Mouse (Mus musculus) ES-E14 (cell line): ENCODE results near the gene Nt5m. TPM values are rescaled to one million over a fixed set of nuclear protein-coding genes. Genes with fewer than 3 reads are reported as not detected.

ENCODE experiments used
- DNase-seq: peaks from one replicate; pipeline ENCODE4 v3.0.0-alpha.2; 2013; ENCODE audit warnings: low read depth, low spot score
- H3K27ac ChIP-seq: 2 replicates; pipeline ENCODE4 v1.5.1; 2012; ENCODE audit warnings: low read depth, mild to moderate bottlenecking, low read length, moderate library complexity, mixed read lengths; ENCODE audit not compliant: poor library complexity, insufficient read depth, severe bottlenecking
- H3K36me3 ChIP-seq: 2 replicates; pipeline ENCODE4 v1.6.1; 2012; ENCODE audit warnings: mild to moderate bottlenecking, low read length, moderate library complexity, mixed read lengths; ENCODE audit not compliant: control insufficient read depth, poor library complexity, insufficient read depth, severe bottlenecking
- H3K4me1 ChIP-seq, 2 experiments: fragments of 150-350 bp in 1 of 2; sonication (generic) in 1 of 2; 2 replicates each; pipeline ENCODE4 v1.6.1; 2012; ENCODE audit warnings: low read length in 2 of 2, mild to moderate bottlenecking in 1 of 2, mixed read lengths in 1 of 2; ENCODE audit not compliant: control insufficient read depth in 2 of 2, insufficient read depth in 2 of 2, poor library complexity in 1 of 2
- H3K4me3 ChIP-seq, 2 experiments: fragments of 150-350 bp in 1 of 2; sonication (generic) in 1 of 2; 2 replicates each; pipeline ENCODE4 v1.5.1; 2012; ENCODE audit warnings: low read length in 2 of 2, low read depth in 1 of 2, mild to moderate bottlenecking in 1 of 2, mixed read lengths in 1 of 2; ENCODE audit not compliant: insufficient read depth in 1 of 2, poor library complexity in 1 of 2, severe bottlenecking in 1 of 2
- H3K9ac ChIP-seq: 2 replicates; pipeline ENCODE4 v1.6.1; 2012; ENCODE audit warnings: low read depth, mild to moderate bottlenecking, low read length, mixed read lengths; ENCODE audit not compliant: poor library complexity, insufficient read depth, severe bottlenecking
- H3K9me3 ChIP-seq: fragments of 150-350 bp; sonication (generic); 2 replicates; pipeline ENCODE4 v1.6.1; 2012; ENCODE audit warnings: low read depth, mild to moderate bottlenecking, low read length; ENCODE audit not compliant: control insufficient read depth, insufficient read depth
- CHD2 ChIP-seq: IDR thresholded peaks from 2 replicates; pipeline ENCODE4 v1.6.1; 2014; ENCODE audit warnings: mild to moderate bottlenecking, low read depth, low read length, inconsistent platforms
- HCFC1 ChIP-seq: IDR thresholded peaks from 2 replicates; pipeline ENCODE4 v1.6.1; 2012; ENCODE audit warnings: low read length, inconsistent platforms, borderline replicate concordance; ENCODE audit not compliant: insufficient read depth
- MAFK ChIP-seq: IDR thresholded peaks from 2 replicates; pipeline ENCODE4 v1.6.1; 2014; ENCODE audit warnings: mild to moderate bottlenecking, low read depth, low read length, inconsistent platforms; ENCODE audit not compliant: insufficient read depth
- ZC3H11A ChIP-seq: IDR thresholded peaks from 2 replicates; pipeline ENCODE4 v1.6.1; 2012; ENCODE audit warnings: low read depth, mild to moderate bottlenecking, inconsistent platforms, low read length, borderline replicate concordance
- ZNF384 ChIP-seq: IDR thresholded peaks from 2 replicates; pipeline ENCODE4 v1.6.1; 2012; ENCODE audit warnings: low read depth, low read length, inconsistent platforms
- in situ Hi-C, 2 experiments: fragments of 600-800 bp; cut with MboI; formaldehyde crosslinking; loops; one replicate each; pipeline ENCODE4 v1.15.1; 2025; ENCODE audit warnings: low sequenced_read_pairs in 2 of 2, inconsistent platforms in 1 of 2; ENCODE audit not compliant: unreplicated experiment in 2 of 2
- total RNA-seq: library from RNA; depleted of rRNA; stranded (reverse); fragments of 300-350 nt; gene quantifications from 2 replicates; pipeline ENCODE4 v1.2.3, GENCODE M21; 2012; rRNA removed

Gene Nt5m
- 5.7 and 7.8 TPM in 2 replicates for total RNA-seq

DNA sequence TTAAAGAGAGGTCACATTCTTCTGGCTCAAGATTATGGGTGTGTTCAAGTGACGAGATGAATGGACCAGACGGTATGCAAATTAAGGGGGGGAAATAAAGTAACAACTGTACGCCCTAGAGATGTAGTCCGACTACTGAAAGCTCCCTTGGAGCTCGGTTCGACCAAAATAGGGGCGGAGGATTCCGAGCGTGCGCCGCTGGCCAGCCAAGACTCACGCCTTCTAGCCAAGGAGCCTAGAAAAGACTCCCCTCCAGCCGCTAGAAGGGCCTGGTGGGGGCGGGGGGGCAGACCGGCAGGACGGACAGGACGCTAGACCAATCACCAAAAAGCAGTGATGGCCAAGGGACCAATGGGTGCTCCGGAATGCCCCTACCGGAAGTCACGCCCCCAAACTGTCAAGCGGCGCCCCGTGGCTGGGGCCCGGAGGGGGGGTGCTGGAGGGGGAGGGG, at the start of gene Nt5m:
Gene Nt5m, plus strand, starts transcription at position 440 of the 451 bp plus-strand sequence.
- Histone ChIP-seq H3K4me1 (0 out of 4 replicates have a peak, but pooled peaks cover 0 to 2% of the 10 kb centered on the region in 2 experiments), H3K9me3 (no peaks in the 10 kb centered on the region), H3K9ac (peak within 1 kb of the TSS; percentile 98), H3K36me3 (peaks cover 2% of the 10 kb centered on the region), H3K27ac (peak within 1 kb of the TSS; percentile 94), H3K4me3 (peak within 1 kb of the TSS; percentile 94 to 99)
- TF ChIP-seq ZNF384 (no peak), ZC3H11A (no peak), CHD2 (peak; percentile 75; the same call in 1 of the 2 replicates), HCFC1 (no peak; the same call in 1 of the 2 replicates), MAFK (no peak)
- in situ Hi-C loops, result no loop called here
- DNase-seq, result peak; percentile 93

- H3K4me3 ChIP-seq, result no peak overlapping the region
- no peak for TF ChIP-seq MAFK
- no peak for DNase-seq
- H3K36me3 ChIP-seq, result peaks cover 52% of the 10 kb centered on the region
- no peak overlapping the region for H3K27ac ChIP-seq
- in situ Hi-C loops, result no loop called here
- H3K9me3 ChIP-seq, result no peaks in the 10 kb centered on the region
- no peak overlapping the region for H3K9ac ChIP-seq
- 0 out of 4 replicates have a peak, but pooled peaks cover 0 to 2% of the 10 kb centered on the region in 2 experiments for H3K4me1 ChIP-seq
Observed at GRCm38 (mm10) chr11:59793390-59793789, 45.9 kb upstream of the Nt5m start.

GRCm38 (mm10) chr11:59800412-59800811, 38.8 kb upstream of the Nt5m start:
- in situ Hi-C loops, result no loop called here
- DNase-seq, result no peak
- Histone ChIP-seq H3K9ac (no peak overlapping the region), H3K4me3 (no peak overlapping the region), H3K4me1 (peaks cover 0 to 4% of the 10 kb centered on the region in 2 experiments; a peak in 1 of 4 replicates), H3K9me3 (no peaks in the 10 kb centered on the region), H3K27ac (no peak overlapping the region), H3K36me3 (peaks cover 79% of the 10 kb centered on the region)
- no peak for TF ChIP-seq ZC3H11A
- no peak for TF ChIP-seq CHD2
- no peak for TF ChIP-seq HCFC1
- no peak for TF ChIP-seq ZNF384
- TF ChIP-seq MAFK, result no peak

- no peak for TF ChIP-seq ZC3H11A
- no peak for TF ChIP-seq HCFC1
- TF ChIP-seq MAFK, result no peak
- no peak for TF ChIP-seq CHD2
- TF ChIP-seq ZNF384, result no peak
- Histone ChIP-seq H3K9ac (no peak overlapping the region), H3K36me3 (peaks cover 80% of the 10 kb centered on the region), H3K4me3 (no peak overlapping the region), H3K27ac (no peak overlapping the region), H3K9me3 (no peaks in the 10 kb centered on the region), H3K4me1 (peaks cover 0 to 4% of the 10 kb centered on the region in 2 experiments; a peak in 1 of 4 replicates)
- no peak for DNase-seq
- in situ Hi-C loops, result no loop called here
Observed at GRCm38 (mm10) chr11:59801881-59802280, 37.4 kb upstream of the Nt5m start.

GRCm38 (mm10) chr11:59803516-59803915, 35.7 kb upstream of the Nt5m start:
- Histone ChIP-seq H3K27ac (no peak overlapping the region), H3K9ac (no peak overlapping the region), H3K4me3 (no peak overlapping the region), H3K36me3 (peaks cover 74% of the 10 kb centered on the region), H3K4me1 (peaks cover 0 to 8% of the 10 kb centered on the region in 2 experiments; a peak in 1 of 4 replicates), H3K9me3 (no peaks in the 10 kb centered on the region)
- DNase-seq, result no peak
- in situ Hi-C loops, result no loop called here
- TF ChIP-seq ZC3H11A, result no peak
- no peak for TF ChIP-seq ZNF384
- TF ChIP-seq CHD2, result no peak
